Mouse (Mus musculus): ENCODE results near the gene Son. TPM values are rescaled to one million over a fixed set of nuclear protein-coding genes. Genes with fewer than 3 reads are reported as not detected.

Gene Son
- polyA plus RNA-seq, 1 experiment from 2014 or later: 108 TPM

- peaks cover 73% of the 10 kb centered on the region for H3K36me3 ChIP-seq (ENCODE audit: control insufficient read depth, insufficient read depth, low read length)
- H3K4me2 ChIP-seq (ENCODE audit: low read length): no peak overlapping the region
- H3K4me1 ChIP-seq (ENCODE audit: control insufficient read depth in 2 of 2, insufficient read depth in 2 of 2, low read length in 2 of 2): no peaks in the 10 kb centered on the region
Measured at GRCm38 (mm10) chr16:91702771-91703188, 55.5 kb downstream of the Son start.

DNA sequence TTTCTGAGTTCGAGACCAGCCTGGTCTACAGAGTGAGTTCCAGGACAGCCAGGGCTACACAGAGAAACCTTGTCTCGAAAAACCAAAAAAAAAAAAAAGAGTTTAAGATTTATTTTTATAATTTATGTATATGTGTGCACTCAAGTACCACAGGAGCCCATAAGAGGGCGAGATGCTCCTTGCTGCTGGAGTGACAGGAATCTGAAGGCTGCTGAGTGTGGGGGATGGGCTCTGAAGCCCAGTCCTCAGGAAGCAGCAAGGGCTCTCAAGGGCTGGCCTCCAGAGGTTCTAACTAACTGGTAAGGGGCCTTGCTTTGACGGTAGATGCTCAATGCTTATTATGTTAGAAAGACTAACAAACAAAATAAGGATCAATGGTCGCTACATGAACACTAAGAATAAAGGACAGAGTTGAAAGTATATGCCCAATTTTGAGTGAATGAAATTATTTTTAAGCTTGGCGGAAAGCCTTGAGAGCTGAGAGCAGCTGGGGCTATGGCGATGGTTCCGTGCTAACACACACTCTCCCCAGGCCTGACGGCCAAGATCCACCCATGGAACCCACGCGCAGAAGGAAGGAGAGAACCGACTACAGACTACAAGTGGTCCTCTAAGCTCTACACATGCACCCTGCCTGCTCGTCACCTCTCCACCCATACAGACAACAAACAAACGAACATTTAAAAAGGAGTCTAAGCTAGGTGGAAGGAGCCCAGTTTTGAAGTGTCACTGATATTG lies 57.5 kb downstream of the Son start:
- peaks cover 68% of the 10 kb centered on the region for H3K36me3 ChIP-seq (ENCODE audit: control insufficient read depth, insufficient read depth, low read length)
- WGBS: 79% methylated on average over 14 of the region's 14 CpGs
- H3K4me1 ChIP-seq (ENCODE audit: control insufficient read depth in 2 of 2, insufficient read depth in 2 of 2, low read length in 2 of 2): no peaks in the 10 kb centered on the region
- H3K27ac ChIP-seq (replicated peaks in 1 of 2; ENCODE audit: control insufficient read depth in 1 of 2, insufficient read depth in 1 of 2, low read depth in 2 of 2, low read length in 2 of 2): no peak overlapping the region
- no peaks in the 10 kb centered on the region for H3K27me3 ChIP-seq (ENCODE audit: control insufficient read depth, insufficient read depth, low read length)
- no peaks in the 10 kb centered on the region for H3K9me3 ChIP-seq (ENCODE audit: control insufficient read depth, low read length)
- no peak overlapping the region for H3K4me3 ChIP-seq (ENCODE audit: control insufficient read depth in 1 of 2, insufficient read depth in 1 of 2, low read depth in 1 of 2, low read length in 2 of 2)
- no peak overlapping the region for H3K9ac ChIP-seq (ENCODE audit: low read length)
- ATAC-seq (ENCODE audit: insufficient number of reproducible peaks, insufficient read depth, low FRiP score, low read depth): no peak
- H3K4me2 ChIP-seq (ENCODE audit: low read length): no peak overlapping the region

More at GRCm38 (mm10) chr16:91702771-91703188, 55.5 kb downstream of the Son start:
- Histone ChIP-seq H3K9ac (ENCODE audit: low read length) (no peak overlapping the region), H3K4me3 (ENCODE audit: control insufficient read depth in 1 of 2, insufficient read depth in 1 of 2, low read depth in 1 of 2, low read length in 2 of 2) (no peak overlapping the region), H3K27me3 (ENCODE audit: control insufficient read depth, insufficient read depth, low read length) (no peaks in the 10 kb centered on the region), H3K27ac (replicated peaks in 1 of 2; ENCODE audit: control insufficient read depth in 1 of 2, insufficient read depth in 1 of 2, low read depth in 2 of 2, low read length in 2 of 2) (no peak overlapping the region), H3K9me3 (ENCODE audit: control insufficient read depth, low read length) (no peaks in the 10 kb centered on the region)
- no peak for ATAC-seq (ENCODE audit: insufficient number of reproducible peaks, insufficient read depth, low FRiP score, low read depth)
- 82% methylated on average over 3 of the region's 3 CpGs for WGBS

DNA sequence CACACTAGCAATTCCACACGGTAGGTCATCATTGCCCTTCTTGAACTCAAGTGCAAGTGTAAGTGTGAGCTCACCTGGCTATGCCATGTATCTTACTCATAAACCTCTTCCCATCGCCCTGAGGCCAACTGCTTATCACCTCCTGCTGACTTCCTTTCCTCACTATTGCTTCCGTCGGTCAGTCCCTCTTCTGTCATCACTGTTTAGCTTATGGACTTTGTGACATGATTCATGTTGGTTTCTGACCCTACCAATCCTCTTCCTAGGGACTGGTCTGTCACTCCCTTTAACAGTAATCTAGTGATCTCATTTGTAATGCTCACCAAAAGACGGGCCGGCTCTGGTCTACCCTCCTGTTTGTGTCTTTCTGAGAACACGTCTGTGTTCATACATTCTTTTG lies 62.9 kb downstream of the Son start:
- no peaks in the 10 kb centered on the region for H3K9me3 ChIP-seq (ENCODE audit: control insufficient read depth, low read length)
- H3K4me1 ChIP-seq (ENCODE audit: control insufficient read depth in 2 of 2, insufficient read depth in 2 of 2, low read length in 2 of 2): no peaks in the 10 kb centered on the region
- no peaks in the 10 kb centered on the region for H3K27me3 ChIP-seq (ENCODE audit: control insufficient read depth, insufficient read depth, low read length)
- no peak for ATAC-seq (ENCODE audit: insufficient number of reproducible peaks, insufficient read depth, low FRiP score, low read depth)
- no peak overlapping the region for H3K27ac ChIP-seq (replicated peaks in 1 of 2; ENCODE audit: control insufficient read depth in 1 of 2, insufficient read depth in 1 of 2, low read depth in 2 of 2, low read length in 2 of 2)
- 74% methylated on average over 7 of the region's 7 CpGs for WGBS
- H3K36me3 ChIP-seq (ENCODE audit: control insufficient read depth, insufficient read depth, low read length): peaks cover 89% of the 10 kb centered on the region
- no peak overlapping the region for H3K9ac ChIP-seq (ENCODE audit: low read length)
- H3K4me2 ChIP-seq (ENCODE audit: low read length): no peak overlapping the region
- H3K4me3 ChIP-seq (ENCODE audit: control insufficient read depth in 1 of 2, insufficient read depth in 1 of 2, low read depth in 1 of 2, low read length in 2 of 2): no peak overlapping the region

DNA sequence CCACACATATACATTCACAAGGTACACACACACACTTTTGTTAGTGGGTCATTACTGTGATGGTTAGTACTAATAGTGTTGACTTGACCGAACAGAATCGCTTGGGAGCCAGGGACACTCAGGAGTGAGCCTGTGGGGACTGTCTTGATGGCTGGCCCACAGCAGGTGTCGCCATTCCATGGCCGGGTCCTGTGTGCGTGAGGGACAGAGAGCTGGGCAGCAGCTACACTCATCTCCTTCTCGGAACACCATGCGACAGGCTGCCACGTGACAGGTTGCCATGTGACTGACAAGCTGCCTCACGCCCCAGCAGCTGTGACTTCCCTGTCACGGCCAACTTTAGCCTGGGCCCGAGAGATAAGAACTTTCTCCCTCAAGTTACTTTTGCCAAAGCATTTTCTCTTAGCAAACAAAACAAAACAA lies 69.6 kb downstream of the Son start:
- H3K9ac ChIP-seq (ENCODE audit: low read length): no peak overlapping the region
- H3K4me1 ChIP-seq (ENCODE audit: control insufficient read depth in 2 of 2, insufficient read depth in 2 of 2, low read length in 2 of 2): no peaks in the 10 kb centered on the region; a peak in 1 of 4 replicates
- no peak overlapping the region for H3K27ac ChIP-seq (replicated peaks in 1 of 2; ENCODE audit: control insufficient read depth in 1 of 2, insufficient read depth in 1 of 2, low read depth in 2 of 2, low read length in 2 of 2)
- WGBS: 51% methylated on average over 11 of the region's 11 CpGs
- peaks cover 58% of the 10 kb centered on the region for H3K36me3 ChIP-seq (ENCODE audit: control insufficient read depth, insufficient read depth, low read length)
- H3K9me3 ChIP-seq (ENCODE audit: control insufficient read depth, low read length): no peaks in the 10 kb centered on the region
- no peak overlapping the region for H3K4me3 ChIP-seq (ENCODE audit: control insufficient read depth in 1 of 2, insufficient read depth in 1 of 2, low read depth in 1 of 2, low read length in 2 of 2)
- H3K27me3 ChIP-seq (ENCODE audit: control insufficient read depth, insufficient read depth, low read length): no peaks in the 10 kb centered on the region
- H3K4me2 ChIP-seq (ENCODE audit: low read length): no peak overlapping the region
- peak; percentile 68; the same call in 1 of the 2 replicates for ATAC-seq (ENCODE audit: insufficient number of reproducible peaks, insufficient read depth, low FRiP score, low read depth)

GRCm38 (mm10) chr16:91717399-91717798 lies 70.1 kb downstream of the Son start:
- H3K36me3 ChIP-seq (ENCODE audit: control insufficient read depth, insufficient read depth, low read length): peaks cover 54% of the 10 kb centered on the region
- no peak overlapping the region for H3K4me3 ChIP-seq (ENCODE audit: control insufficient read depth in 1 of 2, insufficient read depth in 1 of 2, low read depth in 1 of 2, low read length in 2 of 2)
- no peaks in the 10 kb centered on the region; a peak in 1 of 4 replicates for H3K4me1 ChIP-seq (ENCODE audit: control insufficient read depth in 2 of 2, insufficient read depth in 2 of 2, low read length in 2 of 2)
- no peak overlapping the region for H3K9ac ChIP-seq (ENCODE audit: low read length)
- ATAC-seq (ENCODE audit: insufficient number of reproducible peaks, insufficient read depth, low FRiP score, low read depth): no peak
- H3K4me2 ChIP-seq (ENCODE audit: low read length): no peak overlapping the region
- H3K27me3 ChIP-seq (ENCODE audit: control insufficient read depth, insufficient read depth, low read length): no peaks in the 10 kb centered on the region
- H3K9me3 ChIP-seq (ENCODE audit: control insufficient read depth, low read length): no peaks in the 10 kb centered on the region
- 61% methylated on average over 4 of the region's 4 CpGs for WGBS
- no peak overlapping the region for H3K27ac ChIP-seq (replicated peaks in 1 of 2; ENCODE audit: control insufficient read depth in 1 of 2, insufficient read depth in 1 of 2, low read depth in 2 of 2, low read length in 2 of 2)

GRCm38 (mm10) chr16:91724247-91724646 lies 76.9 kb downstream of the Son start:
- no peak overlapping the region for H3K27ac ChIP-seq (replicated peaks in 1 of 2; ENCODE audit: control insufficient read depth in 1 of 2, insufficient read depth in 1 of 2, low read depth in 2 of 2, low read length in 2 of 2)
- H3K4me3 ChIP-seq (ENCODE audit: control insufficient read depth in 1 of 2, insufficient read depth in 1 of 2, low read depth in 1 of 2, low read length in 2 of 2): no peak overlapping the region
- H3K9me3 ChIP-seq (ENCODE audit: control insufficient read depth, low read length): no peaks in the 10 kb centered on the region
- WGBS: 52% methylated on average over 3 of the region's 3 CpGs
- peaks cover 22% of the 10 kb centered on the region for H3K36me3 ChIP-seq (ENCODE audit: control insufficient read depth, insufficient read depth, low read length)
- ATAC-seq (ENCODE audit: insufficient number of reproducible peaks, insufficient read depth, low FRiP score, low read depth): no peak
- no peak overlapping the region for H3K9ac ChIP-seq (ENCODE audit: low read length)
- peaks cover 2 to 8% of the 10 kb centered on the region in 2 experiments; a peak in 3 of 4 replicates for H3K4me1 ChIP-seq (ENCODE audit: control insufficient read depth in 2 of 2, insufficient read depth in 2 of 2, low read length in 2 of 2)
- no peaks in the 10 kb centered on the region for H3K27me3 ChIP-seq (ENCODE audit: control insufficient read depth, insufficient read depth, low read length)
- H3K4me2 ChIP-seq (ENCODE audit: low read length): no peak overlapping the region

- no peak for ATAC-seq (ENCODE audit: insufficient number of reproducible peaks, insufficient read depth, low FRiP score, low read depth)
- 92% methylated on average over 15 of the region's 15 CpGs for WGBS
- Histone ChIP-seq H3K4me3 (ENCODE audit: control insufficient read depth in 1 of 2, insufficient read depth in 1 of 2, low read depth in 1 of 2, low read length in 2 of 2) (peak overlapping the region in 1 of 2 experiments; percentile 81; a peak in 2 of 4 replicates), H3K27me3 (ENCODE audit: control insufficient read depth, insufficient read depth, low read length) (no peaks in the 10 kb centered on the region), H3K9me3 (ENCODE audit: control insufficient read depth, low read length) (no peaks in the 10 kb centered on the region), H3K36me3 (ENCODE audit: control insufficient read depth, insufficient read depth, low read length) (peaks cover 9% of the 10 kb centered on the region; the same call in 1 of the 2 replicates), H3K9ac (ENCODE audit: low read length) (peak overlapping the region; percentile 72; the same call in 1 of the 2 replicates), H3K4me1 (ENCODE audit: control insufficient read depth in 2 of 2, insufficient read depth in 2 of 2, low read length in 2 of 2) (peaks cover 2 to 23% of the 10 kb centered on the region in 2 experiments), H3K4me2 (ENCODE audit: low read length) (peak overlapping the region; percentile 64), H3K27ac (replicated peaks in 1 of 2; ENCODE audit: control insufficient read depth in 1 of 2, insufficient read depth in 1 of 2, low read depth in 2 of 2, low read length in 2 of 2) (no peak overlapping the region; a peak in 1 of 4 replicates)
Measured at GRCm38 (mm10) chr16:91727433-91727832, 80.1 kb downstream of the Son start.

All from heart, embryonic 14.5 days (tissue).